Mouse (Mus musculus) heart, postnatal 0 days (tissue): ENCODE data around the gene Cd3e.

ENCODE experiments used
- CTCF ChIP-seq: IDR thresholded peaks from 2 replicates; pipeline ENCODE4 v1.5.1; 2016; ENCODE audit warnings: antibody characterized with exemption, control low read depth, low read depth
- EP300 ChIP-seq: IDR thresholded peaks from 2 replicates; pipeline ENCODE4 v1.6.1; 2016; ENCODE audit warnings: antibody characterized with exemption, low read depth

GRCm38 (mm10) chr9:44993268-44993667, 16.2 kb downstream of the Cd3e start:
- TF ChIP-seq CTCF (no peak), EP300 (no peak)
